Mouse (Mus musculus): ENCODE results near the gene Ntn5.

DNA sequence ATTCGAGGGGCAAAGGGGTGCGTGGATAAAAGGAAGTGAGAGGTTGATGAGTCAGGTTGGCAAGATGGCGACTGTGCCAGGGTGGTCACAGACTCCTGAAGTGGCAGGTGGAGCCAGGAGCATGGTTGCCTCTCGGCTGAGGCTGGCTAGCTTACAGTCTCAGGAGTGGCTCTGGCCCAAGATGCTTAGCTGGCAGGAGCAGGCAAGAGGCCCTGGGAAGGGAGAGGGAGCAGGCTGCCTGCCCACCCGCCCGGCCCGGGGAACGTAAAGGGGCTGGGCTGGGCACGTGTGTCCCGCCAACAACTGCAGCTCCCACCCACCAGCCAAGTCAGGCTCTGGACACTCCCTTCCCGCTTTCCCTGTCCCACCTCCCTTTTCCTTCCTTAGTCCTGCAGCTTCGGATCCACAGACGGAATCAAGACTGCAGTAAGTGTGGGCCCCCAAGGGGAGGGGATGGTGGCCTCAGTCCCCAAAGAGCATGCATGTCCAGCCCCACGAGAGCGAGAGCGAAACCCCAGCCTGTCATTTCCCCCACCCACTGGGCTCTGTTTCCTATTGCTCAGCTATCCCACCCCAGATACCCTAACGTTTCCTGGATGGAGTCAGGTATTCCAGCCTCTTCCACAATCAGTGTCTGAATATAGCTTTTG lies 42.3 kb upstream of the Ntn5 start:
- TF ChIP-seq CTCF (IDR thresholded peaks at IDR 0.05; ENCODE audit: low read depth) = no peak
- no peak for TF ChIP-seq EP300 (optimal IDR thresholded peaks at IDR 0.05)

Measured in stomach, postnatal 0 days (tissue).